Mouse (Mus musculus) adrenal gland, postnatal 25 days (tissue): ENCODE data around the gene Cdc42bpa. TPM values are rescaled to one million over a fixed set of nuclear protein-coding genes. Genes with fewer than 3 reads are reported as not detected.
"Not testable (repeated sequence)": the region's sequence is repeated elsewhere in the genome, so short reads cannot be mapped to it uniquely, and the experiment has no call there.

Experiments
- DNase-seq: peaks from one replicate; pipeline ENCODE4 v3.0.0; 2021; ENCODE audit warnings: mixed read lengths
- total RNA-seq: library from RNA; stranded (reverse); gene quantifications from 2 replicates; pipeline ENCODE4 v1.2.3, GENCODE M21; 2021

Cdc42bpa gene
- total RNA-seq, 1 experiment from 2014 or later, result 58.2 TPM

DNA sequence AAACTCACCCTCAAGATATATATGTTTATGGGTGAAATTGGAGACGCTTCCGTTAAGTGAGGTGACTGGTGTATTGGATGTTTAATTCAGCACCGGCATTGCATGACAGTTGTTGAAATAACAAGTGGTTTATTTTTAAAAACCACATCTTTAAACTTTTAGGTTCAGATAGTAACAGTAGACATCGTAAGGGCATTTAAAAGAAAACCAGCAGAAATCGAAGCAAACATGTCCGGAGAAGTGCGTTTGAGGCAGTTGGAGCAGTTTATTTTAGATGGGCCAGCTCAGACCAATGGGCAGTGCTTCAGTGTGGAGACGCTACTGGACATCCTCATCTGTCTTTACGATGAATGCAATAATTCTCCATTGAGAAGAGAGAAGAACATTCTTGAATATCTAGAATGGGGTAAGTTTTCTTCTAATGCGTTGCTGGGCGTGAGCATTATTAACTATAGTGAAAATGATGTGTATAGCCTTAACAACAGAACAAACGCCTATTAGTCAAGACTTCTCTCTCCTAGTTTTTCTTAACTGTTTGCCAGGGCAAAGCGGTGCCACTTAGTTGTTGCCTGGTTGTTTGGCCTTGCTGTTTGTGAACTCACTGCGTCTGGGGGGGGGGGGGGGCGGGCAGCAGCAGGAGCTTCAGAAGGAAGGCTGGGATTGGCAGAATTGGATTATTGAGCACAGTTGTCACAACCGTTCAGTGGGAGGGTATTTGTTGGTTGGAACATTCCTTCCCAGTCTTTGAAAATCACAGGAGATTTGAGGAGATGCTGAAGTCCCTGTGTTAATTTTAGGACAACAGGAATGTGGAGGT is 818 bp downstream of the Cdc42bpa start:
- DNase-seq, result no peak

GRCm38 (mm10) chr1:179961777-179962176 is 1.5 kb downstream of the Cdc42bpa start:
- DNase-seq, result peak; percentile 10

DNA sequence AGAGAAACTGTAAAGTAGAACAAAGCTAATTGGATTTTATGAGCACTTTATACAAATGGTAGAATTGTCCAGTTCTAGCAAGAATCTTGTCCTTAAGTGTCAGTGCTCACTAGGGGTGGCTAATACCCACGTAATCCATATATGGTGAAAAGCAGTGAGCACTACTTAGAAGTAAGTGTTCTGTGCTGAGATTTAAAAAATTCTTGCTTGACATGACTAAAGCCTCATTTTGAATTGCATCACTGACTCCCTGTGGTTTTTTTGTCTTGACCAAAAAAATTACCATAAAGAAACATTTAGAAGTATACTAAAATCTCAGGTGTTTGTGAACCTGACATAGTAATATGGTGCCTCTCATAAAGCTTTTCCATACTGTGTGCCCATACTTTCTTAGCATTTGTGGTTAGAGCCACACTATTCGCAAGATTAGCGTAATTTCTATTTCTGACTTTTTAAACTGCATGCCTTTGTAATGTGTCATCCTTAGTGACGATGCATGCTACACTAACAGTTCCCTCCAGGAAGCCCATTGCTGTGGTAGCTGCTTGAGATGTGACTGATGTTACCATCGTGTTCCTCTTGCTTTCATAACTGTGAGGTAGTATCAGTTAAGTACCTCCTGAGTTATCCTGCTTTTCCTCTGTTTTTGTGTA is 9.6 kb downstream of the Cdc42bpa start:
- DNase-seq, result no peak

- no peak for DNase-seq
Measured at GRCm38 (mm10) chr1:179975021-179975420, 14.7 kb downstream of the Cdc42bpa start.

DNA sequence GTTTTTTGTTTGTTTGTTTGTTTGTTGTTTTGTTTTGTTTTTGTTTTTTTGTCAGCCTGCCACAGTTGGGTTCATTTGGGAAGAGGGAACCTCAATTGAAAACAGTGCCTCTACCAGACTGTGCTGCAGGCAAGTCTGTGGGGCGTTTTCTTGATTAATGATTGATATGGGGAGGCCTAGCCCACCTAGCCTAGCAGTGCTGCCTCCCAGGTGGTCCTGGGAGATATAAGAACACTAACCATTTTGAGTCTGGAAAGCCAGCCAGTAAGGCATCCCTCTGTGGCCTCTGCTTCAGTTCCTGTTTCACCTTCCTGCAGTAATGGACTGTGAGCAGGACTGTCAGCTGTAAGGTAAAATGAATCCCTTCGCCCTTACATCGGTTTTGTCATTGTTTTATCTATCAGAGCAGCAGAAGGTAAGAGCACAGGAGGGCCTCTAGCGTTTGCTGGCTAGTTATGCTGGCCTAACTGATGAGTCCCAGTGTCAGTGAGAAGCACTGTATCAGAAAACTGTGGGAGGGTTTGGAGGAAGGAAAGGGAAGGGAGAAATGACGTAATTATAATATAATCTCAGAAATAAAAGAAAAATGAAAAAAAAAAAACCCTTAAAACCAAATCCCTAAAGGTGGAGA is 15.5 kb downstream of the Cdc42bpa start:
- no peak for DNase-seq

GRCm38 (mm10) chr1:179977437-179977836 is 17.2 kb downstream of the Cdc42bpa start:
- DNase-seq, result no peak

DNA sequence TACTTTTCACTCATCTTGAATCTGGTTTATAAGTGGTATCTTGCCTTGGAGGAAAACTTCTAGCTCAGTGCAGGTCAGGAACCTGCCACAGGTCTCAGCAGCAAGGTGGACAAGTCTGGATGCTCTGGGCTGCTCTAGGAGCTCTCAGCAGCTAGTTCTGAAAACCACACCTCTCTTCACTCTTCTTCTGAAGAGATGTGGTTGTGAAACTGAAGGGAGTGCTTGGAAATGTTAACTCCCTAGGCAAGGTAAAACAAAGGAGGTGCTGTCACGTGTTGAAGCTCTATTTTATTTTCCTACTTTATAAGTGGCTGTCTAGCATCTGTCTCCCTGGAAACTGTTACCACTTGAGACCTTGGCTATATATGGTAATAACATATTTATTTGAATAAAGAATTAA is 18.5 kb downstream of the Cdc42bpa start:
- DNase-seq, result no peak

DNA sequence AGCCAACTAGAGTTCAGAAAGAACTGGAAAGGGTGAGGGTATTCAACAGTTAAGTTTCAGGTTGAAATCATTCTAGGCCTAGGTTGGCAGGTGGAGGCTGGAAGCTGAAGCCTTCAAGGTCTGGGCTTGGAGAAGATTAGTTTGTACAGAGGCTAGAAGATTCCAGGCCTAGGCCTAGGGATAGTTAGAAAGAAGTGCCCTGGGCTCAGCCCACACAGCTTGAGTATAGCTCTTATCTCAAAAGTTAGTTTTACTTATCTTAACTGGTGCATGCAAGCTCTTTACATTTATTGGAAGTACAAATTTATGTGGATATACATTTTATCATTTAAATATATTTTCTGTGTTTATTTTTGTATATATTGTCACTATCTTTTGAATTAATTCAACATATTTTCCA is 21.4 kb downstream of the Cdc42bpa start:
- DNase-seq, result no peak

- no peak for DNase-seq
Measured at GRCm38 (mm10) chr1:179982183-179982582, 21.9 kb downstream of the Cdc42bpa start.

DNA sequence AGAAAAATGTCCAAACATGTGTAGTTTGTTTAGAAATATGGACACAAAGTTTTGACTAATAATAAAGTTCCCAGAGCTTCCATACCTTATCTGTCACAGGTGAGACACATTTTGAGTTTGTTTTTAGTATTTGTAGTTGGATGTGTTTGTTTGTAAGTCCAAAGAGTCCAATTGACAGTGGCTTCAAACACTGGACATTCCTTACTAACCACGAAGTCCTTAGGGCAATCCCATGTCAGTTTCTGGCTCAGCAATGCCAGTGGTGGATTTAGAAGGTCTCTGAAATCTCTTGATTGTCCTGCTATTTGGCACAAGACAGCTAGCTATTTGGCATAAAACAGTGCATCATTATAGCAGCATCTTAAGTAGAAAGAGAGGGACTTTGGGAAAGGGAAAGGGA is 22.7 kb downstream of the Cdc42bpa start:
- no peak for DNase-seq

DNA sequence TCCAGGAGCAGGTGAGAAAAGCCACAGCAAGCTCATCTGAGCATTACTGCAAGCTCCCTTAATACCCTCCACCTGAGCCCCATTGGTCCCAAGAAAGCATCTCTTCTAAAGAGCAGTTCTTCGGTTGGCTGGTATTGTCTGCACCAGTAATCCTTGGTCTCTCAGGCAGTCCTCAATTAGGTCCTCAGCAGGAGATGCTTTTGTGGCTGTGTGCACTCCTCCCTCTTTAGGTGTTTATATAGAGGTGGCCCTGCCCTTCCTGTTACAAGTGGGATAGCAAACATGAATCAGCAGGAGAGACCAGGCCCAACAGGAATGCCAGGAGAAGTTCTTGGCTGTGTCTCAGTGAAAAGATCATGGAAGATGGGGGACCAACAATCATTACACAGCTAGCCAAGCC is 23.9 kb downstream of the Cdc42bpa start:
- no peak for DNase-seq

DNA sequence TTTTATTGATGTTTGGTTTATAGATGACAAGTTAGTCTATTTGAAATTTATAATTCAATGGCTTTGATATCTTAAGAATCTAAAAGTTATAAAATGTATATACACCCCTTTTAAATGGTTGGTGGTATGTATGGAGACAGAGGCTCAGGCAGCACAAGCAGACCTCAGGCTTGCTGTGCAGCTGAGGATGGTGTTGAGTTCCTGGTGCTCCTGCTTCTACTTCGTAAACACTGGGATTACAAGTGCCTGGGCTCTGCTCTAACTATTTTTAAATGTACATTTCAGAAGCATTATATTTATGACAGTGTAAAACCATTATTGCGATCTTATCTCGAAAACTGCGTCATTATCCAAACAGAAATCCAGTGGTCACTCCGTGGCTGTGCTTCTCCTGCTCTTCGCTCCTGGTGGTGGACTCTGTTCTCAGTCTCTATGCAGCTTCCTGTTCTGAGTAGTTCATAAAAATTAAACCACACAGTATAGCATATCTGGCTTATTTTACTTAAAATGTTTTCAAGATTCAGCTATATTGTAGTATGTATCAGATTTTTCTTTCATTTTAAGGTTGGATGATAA is 31.5 kb downstream of the Cdc42bpa start:
- no peak for DNase-seq

DNA sequence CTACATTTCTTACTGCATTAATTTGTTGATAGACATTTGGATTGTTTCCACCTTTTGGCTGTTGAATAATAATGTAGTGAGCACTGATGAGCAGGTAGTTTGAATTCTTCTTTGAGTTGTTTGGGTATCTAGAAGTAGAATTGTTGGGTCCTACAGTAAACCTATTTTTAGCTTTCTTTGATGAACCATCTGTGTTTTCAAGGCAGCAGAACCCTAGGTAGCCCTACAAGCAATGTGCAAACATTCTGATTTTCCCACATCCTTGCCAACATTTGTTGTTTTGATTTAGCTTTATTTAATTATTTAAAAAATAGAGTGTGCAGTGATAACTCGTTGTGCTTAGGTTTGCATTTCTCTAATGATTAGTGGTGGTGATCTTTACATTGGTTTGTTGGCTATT is 32.0 kb downstream of the Cdc42bpa start:
- DNase-seq, result no peak

- no peak for DNase-seq
Measured at GRCm38 (mm10) chr1:180008057-180008456, 47.8 kb downstream of the Cdc42bpa start.

DNA sequence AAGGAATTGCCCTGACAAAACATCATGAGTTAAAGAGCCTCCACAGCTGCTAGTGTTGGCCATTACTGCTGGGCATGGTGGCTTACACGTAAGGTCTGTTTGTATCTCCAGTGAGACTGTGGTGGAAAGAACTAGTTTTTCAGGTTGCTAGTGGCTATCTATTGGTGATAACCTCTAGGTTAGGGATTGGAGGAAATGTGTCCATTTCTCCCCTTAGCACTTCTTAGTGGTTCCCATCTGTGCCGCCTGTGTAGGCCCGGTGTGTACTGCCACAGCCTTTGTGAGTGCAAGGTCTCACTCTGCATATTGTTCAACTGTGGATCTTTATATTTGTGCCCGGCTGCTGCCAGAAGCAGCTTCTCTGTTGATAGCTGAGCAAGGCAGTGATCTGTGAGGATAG is 53.2 kb downstream of the Cdc42bpa start:
- DNase-seq, result no peak

GRCm38 (mm10) chr1:180018218-180018617 is 57.9 kb downstream of the Cdc42bpa start:
- no peak for DNase-seq

GRCm38 (mm10) chr1:180021463-180022296 is 61.4 kb downstream of the Cdc42bpa start:
- DNase-seq, result no peak

- DNase-seq, result no peak
Measured at GRCm38 (mm10) chr1:180023512-180023911, 63.2 kb downstream of the Cdc42bpa start.

- not testable (repeated sequence) for DNase-seq
Measured at GRCm38 (mm10) chr1:180029863-180030262, 69.6 kb downstream of the Cdc42bpa start.

DNA sequence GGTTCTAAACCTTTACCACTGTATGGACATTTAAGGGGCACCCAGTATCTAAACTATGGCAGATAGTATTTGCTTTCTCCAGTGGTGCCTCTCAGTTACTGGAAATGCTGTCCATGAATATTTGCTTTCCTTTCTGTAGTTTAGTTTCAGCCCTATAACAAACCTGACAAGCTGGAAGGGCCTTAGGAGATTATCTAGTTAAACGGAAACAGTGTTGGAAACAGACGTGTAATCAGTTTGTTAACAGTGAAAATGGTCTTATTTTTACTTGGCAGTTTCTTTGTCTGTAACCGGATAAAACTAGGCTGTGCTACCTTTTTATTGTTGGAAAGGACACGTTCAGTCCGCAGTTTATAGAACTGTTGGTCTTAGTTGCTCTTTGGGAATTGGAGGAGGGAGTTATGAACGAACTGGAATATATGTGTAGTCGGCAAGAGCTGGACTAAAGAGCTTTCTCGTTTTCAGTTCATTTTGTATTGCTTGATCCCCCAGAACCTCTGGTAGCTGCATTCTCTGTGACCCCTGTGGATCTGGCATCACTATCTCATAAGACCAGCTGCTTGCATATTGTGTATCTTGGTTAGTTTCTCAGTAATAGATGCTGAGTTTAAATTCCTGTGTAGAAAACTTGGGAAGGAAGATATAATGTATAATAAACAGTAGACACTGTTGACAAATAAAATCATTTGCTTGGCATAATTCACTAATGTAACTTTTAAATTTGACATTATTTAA is 70.5 kb downstream of the Cdc42bpa start:
- no peak for DNase-seq
